Mouse (Mus musculus) retina, embryonic 14.5 days (tissue): Measurements from ENCODE around the gene Cdc25b.

Experiments used
- DNase-seq: peaks from one replicate; pipeline ENCODE4 v3.0.0-alpha.2; 2015; ENCODE audit warnings: low spot score

Cdc25b gene

GRCm38 (mm10) chr2:131227243-131227642 lies 40.5 kb downstream of the Cdc25b start:
- DNase-seq: no peak

GRCm38 (mm10) chr2:131232558-131232957 lies 45.8 kb downstream of the Cdc25b start:
- no peak for DNase-seq

- peak; percentile 97 for DNase-seq
Measured at GRCm38 (mm10) chr2:131233307-131234126, 46.8 kb downstream of the Cdc25b start, which contains the start of gene Mavs. Mavs (plus strand) TSS chr2:131234063.

DNA sequence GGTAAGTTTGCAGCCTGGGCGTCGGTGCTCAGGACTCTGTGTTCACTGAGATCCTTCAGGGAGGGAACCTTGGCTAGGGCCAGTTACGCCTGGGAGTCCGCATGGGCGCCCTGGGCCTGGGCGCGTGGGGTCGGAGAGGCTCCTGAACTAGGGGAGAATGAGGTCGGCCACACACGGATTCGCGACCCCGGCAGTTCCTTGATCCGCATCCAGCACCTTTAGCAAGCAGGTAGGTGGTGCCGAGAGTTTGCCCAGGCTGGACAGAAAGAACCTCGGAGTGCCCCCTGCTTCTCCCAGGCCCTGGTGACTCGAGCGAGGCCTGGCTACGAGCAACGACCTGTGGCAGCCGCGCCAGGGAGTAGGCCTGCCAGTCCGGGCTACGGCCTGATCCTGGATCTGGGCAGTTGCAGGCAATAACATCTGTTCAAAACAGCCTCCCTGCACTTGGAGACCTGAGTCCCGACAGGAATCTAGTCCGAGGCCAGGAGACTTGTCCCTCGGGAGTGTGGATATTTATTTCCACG lies 47.4 kb downstream of the Cdc25b start:
- DNase-seq: no peak

GRCm38 (mm10) chr2:131234970-131235635 lies 48.4 kb downstream of the Cdc25b start:
- no peak for DNase-seq

DNA sequence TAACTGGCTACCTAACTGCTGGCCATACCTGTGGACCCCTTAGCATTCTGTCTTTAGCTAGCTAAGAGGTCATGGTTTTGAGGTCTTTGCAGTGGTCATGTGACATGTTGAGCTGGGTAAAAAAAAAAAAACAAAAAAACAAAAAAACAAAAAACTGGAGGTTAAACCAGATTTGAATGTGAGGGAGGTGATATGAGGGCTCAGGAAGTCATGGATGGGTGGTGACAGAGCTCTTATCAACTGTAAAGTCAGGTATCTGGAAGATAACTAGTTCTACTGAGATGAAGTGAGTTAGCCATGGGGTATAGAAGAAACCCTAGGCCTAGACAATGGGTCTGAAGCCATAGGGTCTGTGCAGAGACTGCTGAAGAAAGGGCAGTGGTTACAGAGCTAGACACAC lies 55.4 kb downstream of the Cdc25b start:
- no peak for DNase-seq

- no peak for DNase-seq
Measured at GRCm38 (mm10) chr2:131242929-131243328, 56.2 kb downstream of the Cdc25b start.
